Mouse (Mus musculus) limb, embryonic 13.5 days (tissue): ENCODE measurements at regions not wholly inside any gene's neighbourhood (a gene's known extent, or its start where the extent isn't known, plus 50 kb on each side); places are given as distances from the start of the nearest gene placed in this dataset.
"Not testable (repeated sequence)": the region's sequence is repeated elsewhere in the genome, so short reads cannot be mapped to it uniquely, and the experiment has no call there.

Experiments
- ATAC-seq: fragments of 200-750 bp; cut with Nextera tagmentation; 2 replicates; pipeline ENCODE4 v1.8.0; 2017; ENCODE audit warnings: low read depth, moderate number of reproducible peaks, moderate TSS enrichment; ENCODE audit not compliant: low FRiP score
- H3K27ac ChIP-seq: fragments of 300-500 bp; sonication (generic); 2 replicates; pipeline ENCODE4 v1.5.1; 2015; ENCODE audit warnings: inconsistent platforms, mild to moderate bottlenecking, moderate library complexity
- H3K27me3 ChIP-seq: fragments of 300-500 bp; sonication (generic); 2 replicates; pipeline ENCODE4 v1.6.1; 2015; ENCODE audit warnings: mild to moderate bottlenecking, inconsistent platforms
- H3K36me3 ChIP-seq: fragments of 300-500 bp; sonication (generic); 2 replicates; pipeline ENCODE4 v1.6.1; 2015; ENCODE audit warnings: inconsistent platforms, mild to moderate bottlenecking, moderate library complexity
- H3K4me1 ChIP-seq: fragments of 300-500 bp; sonication (generic); 2 replicates; pipeline ENCODE4 v1.6.1; 2015; ENCODE audit warnings: inconsistent platforms
- H3K4me2 ChIP-seq: fragments of 300-500 bp; sonication (generic); replicated peaks from 2 replicates; pipeline ENCODE4 v1.6.1; 2015; ENCODE audit warnings: inconsistent platforms, mild to moderate bottlenecking, moderate library complexity
- H3K4me3 ChIP-seq: fragments of 300-500 bp; sonication (generic); 2 replicates; pipeline ENCODE4 v1.5.1; 2015; ENCODE audit warnings: moderate library complexity, mild to moderate bottlenecking, inconsistent platforms
- H3K9ac ChIP-seq: fragments of 300-500 bp; sonication (generic); 2 replicates; pipeline ENCODE4 v1.6.1; 2015; ENCODE audit warnings: mild to moderate bottlenecking, inconsistent platforms
- H3K9me3 ChIP-seq: fragments of 300-500 bp; sonication (generic); 2 replicates; pipeline ENCODE4 v1.6.1; 2016; ENCODE audit warnings: inconsistent platforms
- WGBS: fragments of 180-500 bp; shearing (Covaris S2); methylation state at CpG from one replicate; pipeline ENCODE4 v1.1.7; 2015; 5-methylcytosine and 5-hydroxymethylcytosine counted together

GRCm38 (mm10) chr3:79002173-79002848, 284.0 kb downstream of the Rapgef2 start:
- ATAC-seq = no peak

GRCm38 (mm10) chr3:79001754-79002153, 284.6 kb downstream of the Rapgef2 start:
- ATAC-seq = no peak
- H3K27me3 ChIP-seq = no peaks in the 10 kb centered on the region
- WGBS = 86% methylated on average over 4 of the region's 4 CpGs
- no peak overlapping the region for H3K4me2 ChIP-seq
- peaks cover 10% of the 10 kb centered on the region; the same call in 1 of the 2 replicates for H3K4me1 ChIP-seq
- no peaks in the 10 kb centered on the region for H3K9me3 ChIP-seq
- H3K27ac ChIP-seq = no peak overlapping the region
- no peak overlapping the region for H3K9ac ChIP-seq
- H3K36me3 ChIP-seq = no peaks in the 10 kb centered on the region
- H3K4me3 ChIP-seq = no peak overlapping the region

More at GRCm38 (mm10) chr3:79002173-79002848, 284.0 kb downstream of the Rapgef2 start:
- Histone ChIP-seq H3K4me2 (no peak overlapping the region), H3K9ac (no peak overlapping the region), H3K27me3 (no peaks in the 10 kb centered on the region), H3K36me3 (no peaks in the 10 kb centered on the region), H3K4me1 (peaks cover 10% of the 10 kb centered on the region; the same call in 1 of the 2 replicates), H3K4me3 (no peak overlapping the region), H3K27ac (no peak overlapping the region), H3K9me3 (no peaks in the 10 kb centered on the region)
- WGBS = 74% methylated on average over 4 of the region's 4 CpGs

- Histone ChIP-seq H3K4me2 (no peak overlapping the region), H3K27ac (no peak overlapping the region), H3K36me3 (no peaks in the 10 kb centered on the region), H3K4me3 (no peak overlapping the region), H3K9ac (no peak overlapping the region), H3K4me1 (peaks cover 10% of the 10 kb centered on the region; the same call in 1 of the 2 replicates), H3K27me3 (no peaks in the 10 kb centered on the region), H3K9me3 (no peaks in the 10 kb centered on the region)
- ATAC-seq = no peak
- WGBS = 56% methylated on average over 2 of the region's 2 CpGs
Observed at GRCm38 (mm10) chr3:79000293-79000692, 286.0 kb downstream of the Rapgef2 start.

GRCm38 (mm10) chr3:78999803-79000202, 286.5 kb downstream of the Rapgef2 start:
- H3K9me3 ChIP-seq = no peaks in the 10 kb centered on the region
- no peak overlapping the region for H3K27ac ChIP-seq
- H3K4me2 ChIP-seq = no peak overlapping the region
- H3K4me1 ChIP-seq = peaks cover 10% of the 10 kb centered on the region; the same call in 1 of the 2 replicates
- no peak overlapping the region for H3K4me3 ChIP-seq
- ATAC-seq = no peak
- no peak overlapping the region for H3K9ac ChIP-seq
- WGBS = 63% methylated on average over 3 of the region's 3 CpGs
- no peaks in the 10 kb centered on the region for H3K27me3 ChIP-seq
- H3K36me3 ChIP-seq = no peaks in the 10 kb centered on the region

- H3K9ac ChIP-seq = no peak overlapping the region
- no peaks in the 10 kb centered on the region for H3K27me3 ChIP-seq
- 77% methylated on average over 2 of the region's 2 CpGs for WGBS
- no peaks in the 10 kb centered on the region for H3K36me3 ChIP-seq
- no peak overlapping the region for H3K27ac ChIP-seq
- no peaks in the 10 kb centered on the region for H3K4me1 ChIP-seq
- H3K4me2 ChIP-seq = no peak overlapping the region
- H3K4me3 ChIP-seq = no peak overlapping the region
- no peak for ATAC-seq
- no peaks in the 10 kb centered on the region for H3K9me3 ChIP-seq
Observed at GRCm38 (mm10) chr3:78988120-78988519, 298.2 kb downstream of the Rapgef2 start.

GRCm38 (mm10) chr3:78986726-78987125, 299.6 kb downstream of the Rapgef2 start:
- WGBS = 76% methylated on average over 7 of the region's 7 CpGs
- Histone ChIP-seq H3K27ac (no peak overlapping the region), H3K9ac (no peak overlapping the region), H3K4me2 (no peak overlapping the region), H3K4me1 (no peaks in the 10 kb centered on the region), H3K36me3 (no peaks in the 10 kb centered on the region), H3K27me3 (no peaks in the 10 kb centered on the region), H3K4me3 (no peak overlapping the region), H3K9me3 (no peaks in the 10 kb centered on the region)
- ATAC-seq = no peak

- H3K27ac ChIP-seq = no peak overlapping the region
- ATAC-seq = no peak
- no peak overlapping the region for H3K4me3 ChIP-seq
- no peaks in the 10 kb centered on the region for H3K27me3 ChIP-seq
- H3K36me3 ChIP-seq = no peaks in the 10 kb centered on the region
- no peaks in the 10 kb centered on the region for H3K4me1 ChIP-seq
- no peak overlapping the region for H3K9ac ChIP-seq
- WGBS = 89% methylated on average over 3 of the region's 3 CpGs
- no peaks in the 10 kb centered on the region for H3K9me3 ChIP-seq
- H3K4me2 ChIP-seq = no peak overlapping the region
Observed at GRCm38 (mm10) chr3:78981057-78981456, 305.3 kb downstream of the Rapgef2 start.

- no peaks in the 10 kb centered on the region for H3K36me3 ChIP-seq
- H3K27me3 ChIP-seq = no peaks in the 10 kb centered on the region
- H3K4me2 ChIP-seq = no peak overlapping the region
- H3K4me3 ChIP-seq = no peak overlapping the region
- H3K9me3 ChIP-seq = no peaks in the 10 kb centered on the region
- ATAC-seq = no peak
- WGBS = 81% methylated on average over 4 of the region's 4 CpGs
- no peak overlapping the region for H3K27ac ChIP-seq
- no peak overlapping the region for H3K9ac ChIP-seq
- H3K4me1 ChIP-seq = no peaks in the 10 kb centered on the region
Observed at GRCm38 (mm10) chr3:78978781-78979180, 307.5 kb downstream of the Rapgef2 start.

GRCm38 (mm10) chr3:78966683-78967549, 319.4 kb downstream of the Rapgef2 start:
- H3K36me3 ChIP-seq, H3K9me3 ChIP-seq, H3K27ac ChIP-seq, H3K27me3 ChIP-seq, H3K4me1 ChIP-seq: not testable (repeated sequence)
- Histone ChIP-seq H3K4me2 (peak overlapping the region; percentile 72), H3K9ac (peak overlapping the region; percentile 66), H3K4me3 (peak overlapping the region; percentile 49)
- WGBS = 5% methylated on average over 48 of the region's 57 CpGs
- ATAC-seq = peak; percentile 75

- no peak overlapping the region for H3K27ac ChIP-seq
- H3K36me3 ChIP-seq = no peaks in the 10 kb centered on the region
- H3K27me3 ChIP-seq = 0 out of 2 replicates have a peak, but pooled peaks cover 8% of the 10 kb centered on the region
- H3K9ac ChIP-seq = no peak overlapping the region
- no peak overlapping the region for H3K4me3 ChIP-seq
- 65% methylated on average over 9 of the region's 9 CpGs for WGBS
- H3K4me2 ChIP-seq = no peak overlapping the region
- no peaks in the 10 kb centered on the region for H3K9me3 ChIP-seq
- ATAC-seq = no peak
- 0 out of 2 replicates have a peak, but pooled peaks cover 4% of the 10 kb centered on the region for H3K4me1 ChIP-seq
Observed at GRCm38 (mm10) chr3:78964231-78964858, 322.0 kb downstream of the Rapgef2 start.

- WGBS = 28% methylated on average over 1 of the region's 1 CpGs
- Histone ChIP-seq H3K4me2 (no peak overlapping the region), H3K9me3 (no peaks in the 10 kb centered on the region), H3K27me3 (no peaks in the 10 kb centered on the region), H3K4me1 (no peaks in the 10 kb centered on the region), H3K9ac (no peak overlapping the region), H3K4me3 (no peak overlapping the region), H3K36me3 (no peaks in the 10 kb centered on the region), H3K27ac (no peak overlapping the region)
- ATAC-seq = peak; percentile 61; the same call in 1 of the 2 replicates
Observed at GRCm38 (mm10) chr3:78958781-78959180, 327.5 kb downstream of the Rapgef2 start.

- no peaks in the 10 kb centered on the region for H3K27me3 ChIP-seq
Observed at GRCm38 (mm10) chr3:78955364-78955763, 331.0 kb downstream of the Rapgef2 start.

More at GRCm38 (mm10) chr3:78955364-78955763, 331.0 kb downstream of the Rapgef2 start:
- no peaks in the 10 kb centered on the region for H3K9me3 ChIP-seq
- no peak overlapping the region for H3K9ac ChIP-seq
- H3K36me3 ChIP-seq = no peaks in the 10 kb centered on the region
- no peaks in the 10 kb centered on the region for H3K4me1 ChIP-seq
- WGBS = 86% methylated on average over 7 of the region's 7 CpGs
- H3K27ac ChIP-seq = no peak overlapping the region
- no peak overlapping the region for H3K4me3 ChIP-seq
- ATAC-seq = no peak
- H3K4me2 ChIP-seq = no peak overlapping the region
